Mouse (Mus musculus) liver, adult (tissue): Measurements from ENCODE around the gene Kcnk13.

Source experiments
- GATA4 ChIP-seq: IDR thresholded peaks from 2 replicates; pipeline ENCODE4 v1.6.1; 2014; ENCODE audit warnings: mild to moderate bottlenecking, low read length; ENCODE audit not compliant: insufficient replicate concordance

The Kcnk13 gene

GRCm38 (mm10) chr12:100093046-100093445 lies 128.7 kb downstream of the Kcnk13 start:
- no peak for TF ChIP-seq GATA4

DNA sequence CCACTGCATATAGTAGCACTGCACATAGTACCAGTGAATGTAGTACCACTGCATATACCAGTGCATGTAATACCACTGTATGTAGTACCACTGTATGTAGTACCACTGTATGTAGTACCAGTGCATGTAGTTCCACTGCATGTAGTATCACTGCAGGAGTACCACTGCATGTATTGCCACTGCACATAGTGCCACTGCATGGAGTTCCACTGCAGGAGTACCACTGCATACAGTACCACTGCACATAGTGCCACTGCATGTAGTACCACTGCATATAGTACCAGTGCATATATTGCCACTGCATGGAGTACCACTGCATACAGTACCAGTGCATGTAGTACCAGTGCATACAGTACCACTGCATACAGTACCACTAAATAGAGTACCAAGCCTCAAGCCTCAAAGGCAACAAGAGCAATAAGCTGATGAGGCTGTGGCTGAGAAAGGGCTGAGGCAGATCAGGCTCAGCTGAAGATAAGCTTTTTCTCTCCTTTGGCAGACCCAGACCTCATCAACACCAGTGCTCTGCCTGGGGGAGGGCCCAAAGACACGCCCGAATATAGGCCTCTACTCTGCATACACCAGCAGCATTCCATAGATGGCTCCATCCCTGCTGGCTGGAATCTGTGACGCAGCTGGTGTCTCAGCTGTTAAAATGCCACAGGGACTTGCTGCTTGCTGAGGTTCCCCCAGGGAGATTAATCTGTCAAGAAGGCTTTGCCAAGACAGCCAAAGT lies 135.8 kb downstream of the Kcnk13 start:
- TF ChIP-seq GATA4: no peak

DNA sequence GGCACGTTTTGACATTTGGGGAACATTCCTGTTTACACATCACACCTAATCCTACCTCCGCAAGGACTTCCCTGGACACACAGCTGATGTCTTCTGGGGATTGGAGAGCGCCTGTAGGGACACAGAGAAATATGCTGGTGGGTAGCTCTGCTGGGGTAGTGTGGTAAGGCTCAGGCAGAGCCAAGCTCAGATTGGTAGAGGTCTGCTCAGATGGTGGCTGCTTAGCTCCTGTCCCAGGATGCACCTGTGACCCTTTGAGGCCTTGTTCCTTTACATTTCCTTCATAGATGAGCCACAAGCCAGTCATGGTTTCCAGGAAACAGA lies 136.4 kb downstream of the Kcnk13 start:
- no peak for TF ChIP-seq GATA4

DNA sequence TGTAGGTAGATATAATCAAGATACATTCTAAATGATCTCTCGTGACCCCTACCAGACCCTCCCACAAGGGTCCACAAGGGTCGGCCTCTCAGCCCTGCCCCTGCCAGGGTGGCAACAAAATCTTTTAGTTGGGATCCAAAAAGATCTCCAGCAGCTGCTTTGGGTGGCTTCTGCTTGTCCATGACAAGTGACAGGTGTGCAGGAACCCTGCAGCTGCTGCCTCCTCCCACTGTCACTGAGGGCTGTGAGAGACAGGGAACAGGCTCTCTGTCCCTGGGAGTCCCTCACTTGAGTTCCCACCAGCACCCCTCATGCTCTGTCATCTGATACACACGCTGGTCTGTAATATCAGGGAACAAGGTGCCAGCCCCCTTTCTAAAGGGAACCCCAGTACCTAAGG lies 137.4 kb downstream of the Kcnk13 start:
- TF ChIP-seq GATA4: no peak

DNA sequence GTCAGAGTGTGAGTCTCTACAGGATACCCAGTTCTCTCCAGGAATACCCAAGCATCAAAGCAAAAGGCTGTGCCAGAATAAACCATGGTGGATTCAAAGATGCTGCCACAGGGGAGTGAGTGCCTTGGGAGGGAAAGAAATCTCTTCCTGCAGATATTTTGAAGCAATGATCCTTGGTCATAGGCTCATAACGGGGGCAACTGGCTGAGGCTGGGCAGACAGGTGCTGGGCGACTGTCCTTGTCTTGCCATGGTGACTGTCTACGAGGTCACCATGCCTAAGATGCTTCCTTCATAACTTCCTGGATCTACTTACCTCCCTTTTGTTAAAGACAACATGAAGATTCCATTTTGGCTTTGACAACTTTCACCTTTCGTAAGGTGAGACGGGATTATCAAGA lies 140.2 kb downstream of the Kcnk13 start:
- TF ChIP-seq GATA4: no peak

- TF ChIP-seq GATA4: no peak
Observed at GRCm38 (mm10) chr12:100106275-100106895, 142.1 kb downstream of the Kcnk13 start.

DNA sequence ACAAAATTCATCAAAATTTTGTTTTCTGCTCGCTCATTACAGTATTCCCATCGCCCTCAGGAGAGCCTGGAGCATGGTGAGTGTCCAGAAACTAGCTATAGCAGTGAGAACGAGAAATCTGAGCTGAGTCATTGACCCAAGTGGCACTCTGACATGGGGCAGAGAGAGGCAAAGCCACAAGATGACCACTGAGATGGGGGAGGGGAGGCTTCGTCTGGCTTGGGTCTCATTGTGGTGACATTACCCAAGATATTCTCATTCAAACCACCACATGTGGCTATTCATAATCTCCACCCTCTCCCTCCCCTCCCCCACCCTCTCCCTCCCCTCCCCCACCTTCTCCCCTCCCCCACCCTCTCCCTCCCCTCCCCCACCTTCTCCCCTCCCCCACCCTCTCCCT lies 143.1 kb downstream of the Kcnk13 start:
- no peak for TF ChIP-seq GATA4

- no peak; the same call in 1 of the 2 replicates for TF ChIP-seq GATA4
Observed at GRCm38 (mm10) chr12:100109986-100110696, 145.8 kb downstream of the Kcnk13 start, which contains the start of gene Psmc1. Gene Psmc1 (plus strand): TSS chr12:100110154.
